Mouse (Mus musculus): ENCODE data around the gene Pltp. TPM values are rescaled to one million over a fixed set of nuclear protein-coding genes. Genes with fewer than 3 reads are reported as not detected.

The Pltp gene
- 10 to 100 TPM; 66.9 to 70.7 TPM for total RNA-seq (2021)

DNA sequence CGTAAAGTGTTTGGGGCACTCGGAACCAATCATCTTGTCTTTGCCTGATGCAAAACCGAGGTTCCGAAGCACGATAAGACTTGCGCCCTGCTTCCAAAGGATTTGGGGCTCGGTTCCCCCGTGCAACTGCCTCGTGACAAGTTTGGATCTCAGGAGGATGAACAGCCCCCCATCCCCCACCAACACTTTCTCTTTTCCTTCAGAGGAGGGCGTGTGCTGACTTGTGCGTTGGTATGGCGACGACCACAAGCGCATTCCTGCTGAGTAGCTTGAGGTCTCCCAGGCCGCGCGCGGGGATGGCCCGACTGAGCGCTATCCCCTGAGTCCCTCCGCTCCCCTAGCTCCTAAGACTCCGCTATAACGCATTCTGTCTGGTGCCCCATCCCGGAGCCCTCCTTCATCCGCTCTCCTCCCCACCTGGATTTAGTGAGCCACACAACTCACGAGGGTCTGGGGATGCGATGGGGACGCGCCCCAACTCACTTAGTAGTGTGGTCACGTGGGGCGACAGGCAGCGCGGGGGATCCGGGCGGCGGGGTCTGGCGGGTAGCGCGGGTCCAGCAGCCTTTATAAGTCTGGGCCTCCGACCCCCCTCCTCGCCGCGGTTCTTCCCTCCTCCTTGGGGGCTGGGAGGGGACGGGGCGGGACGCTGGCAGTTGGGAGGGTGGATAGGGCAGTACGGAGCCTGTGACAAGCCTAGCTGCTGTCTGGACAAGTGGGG lies at the start of gene Pltp:
TSS of gene Pltp (minus strand) at position 611 of the 721 bp plus-strand sequence.
- no peak for DNase-seq

DNA sequence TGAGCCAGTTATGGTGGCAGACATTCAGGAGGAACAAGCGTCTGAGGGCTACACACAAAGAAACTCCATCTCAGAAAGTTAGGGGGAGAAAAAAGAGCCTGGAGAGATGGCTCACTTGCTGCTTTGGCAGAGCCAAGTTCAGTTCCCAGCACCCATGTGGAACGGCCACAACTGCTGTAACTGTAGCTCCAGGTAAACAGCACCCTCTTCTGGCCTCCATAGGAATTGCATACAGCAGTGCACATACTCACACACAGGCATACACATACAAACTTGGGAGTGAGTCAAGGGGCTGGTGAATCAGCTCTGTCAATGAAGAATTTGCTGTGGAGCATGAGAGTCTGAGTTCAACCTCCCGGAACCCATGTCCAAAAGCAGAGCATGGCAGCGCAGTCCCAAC lies 48.6 kb upstream of the Pltp start:
- DNase-seq: no peak

DNA sequence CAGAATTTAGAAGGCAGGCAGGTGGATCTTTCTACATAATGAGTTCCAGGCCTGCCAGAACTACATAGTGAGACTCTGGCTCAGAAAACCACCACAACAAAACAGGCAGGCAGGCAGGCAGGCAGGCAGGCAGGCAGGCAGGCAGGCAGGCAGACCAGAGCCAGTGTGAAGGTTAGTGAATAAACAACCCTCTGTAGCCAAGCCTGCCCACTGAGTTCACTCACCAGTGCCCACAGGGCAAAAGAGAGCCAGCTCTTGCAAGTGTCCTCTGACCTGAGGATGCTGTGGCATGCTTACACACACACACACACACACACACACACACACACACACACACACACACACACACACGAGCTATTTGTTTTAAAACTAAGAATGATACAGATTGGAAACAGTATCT lies 46.0 kb upstream of the Pltp start:
- no peak for DNase-seq

DNA sequence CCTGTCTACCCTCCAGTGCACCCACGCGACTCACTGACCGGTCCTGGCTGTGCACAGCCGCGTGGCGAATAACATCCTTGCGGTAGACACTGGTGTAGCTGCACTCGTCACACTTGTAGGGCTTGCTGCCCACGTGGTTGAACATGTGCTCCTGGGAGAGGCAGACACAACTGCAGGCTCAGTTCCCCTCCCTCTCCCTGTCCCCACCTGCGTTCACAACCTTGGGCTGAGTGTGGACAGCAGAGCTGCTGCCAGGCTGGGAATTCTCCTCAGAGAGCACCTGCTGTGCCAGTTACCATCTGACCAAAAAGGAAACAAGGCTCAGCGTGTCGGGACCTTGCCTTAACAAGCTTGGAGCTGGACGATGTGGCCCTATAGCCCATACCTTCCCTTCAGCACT lies 43.9 kb upstream of the Pltp start:
- no peak for DNase-seq

DNA sequence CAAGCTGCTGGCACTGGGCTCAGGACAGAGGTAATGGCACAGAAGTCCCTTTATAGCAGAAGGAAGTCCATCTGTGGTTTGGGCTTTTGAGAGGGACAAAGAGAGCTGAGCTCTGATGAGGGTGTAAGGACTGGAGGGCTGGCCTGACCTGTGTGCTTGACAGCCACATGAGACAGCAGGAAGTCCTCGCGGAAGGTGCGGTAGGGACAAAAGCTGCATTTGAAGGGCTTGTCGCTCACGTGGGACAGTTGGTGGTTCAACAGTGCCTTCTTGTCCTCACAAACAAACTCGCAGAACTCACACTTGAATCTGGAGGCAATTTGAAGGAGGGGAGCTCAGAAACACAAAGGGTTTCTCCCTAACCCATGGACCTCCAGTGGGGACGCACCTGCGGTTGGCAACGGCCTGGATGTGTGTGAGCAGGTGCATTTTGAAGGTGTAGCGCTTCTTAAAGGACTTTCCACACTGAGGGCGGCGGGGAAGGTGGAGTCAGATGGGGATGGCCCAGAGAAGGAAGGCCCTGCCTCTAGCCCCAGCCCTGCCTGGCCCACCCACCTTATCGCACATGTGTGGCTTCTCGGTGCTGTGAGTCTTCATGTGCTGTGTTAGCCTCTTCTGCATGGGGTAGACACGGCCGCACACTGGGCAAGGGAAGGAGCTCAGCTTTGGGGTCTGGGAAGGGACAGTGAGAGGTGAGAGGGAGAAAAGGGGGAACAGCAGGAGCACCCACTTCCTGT lies 42.4 kb upstream of the Pltp start:
- DNase-seq: no peak

DNA sequence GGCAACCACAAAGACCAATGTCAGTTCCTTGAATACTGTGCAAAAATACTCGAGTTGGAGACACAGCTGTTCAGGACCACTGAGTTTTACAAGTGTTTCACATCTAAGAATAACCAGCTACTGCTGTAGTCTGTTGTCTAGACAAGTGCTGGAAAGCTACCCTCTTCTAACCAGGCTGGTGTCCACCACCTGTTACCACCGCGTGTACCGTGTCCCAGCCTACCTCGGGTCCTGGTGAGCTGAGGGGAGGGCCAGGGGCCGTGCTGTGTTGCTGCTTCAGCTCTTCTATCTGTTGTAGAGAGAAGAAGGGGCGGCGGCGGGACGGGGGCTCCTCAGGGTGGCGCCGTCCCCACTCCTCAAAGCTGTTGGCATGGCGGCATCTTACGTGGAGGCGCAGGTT lies 41.5 kb upstream of the Pltp start:
- DNase-seq: no peak

DNA sequence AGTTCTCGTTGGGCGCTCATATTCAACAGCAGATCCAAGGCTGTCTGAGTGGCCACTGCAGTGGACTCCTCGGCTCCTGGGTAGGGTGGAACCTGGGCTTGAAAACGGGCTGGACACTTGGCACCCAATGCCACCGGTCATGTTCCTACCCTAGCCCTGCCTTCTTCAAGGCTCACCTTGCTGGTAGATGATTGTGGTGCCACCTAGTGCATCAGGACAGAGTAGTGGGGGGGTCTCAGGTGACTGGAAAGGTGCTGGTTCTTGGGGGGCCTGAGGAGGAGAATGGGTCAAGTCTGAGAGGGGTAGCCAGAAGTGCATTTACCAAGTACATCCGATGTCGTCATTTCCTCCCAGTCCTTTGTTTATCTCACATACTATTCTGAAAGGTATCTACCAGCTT lies 40.5 kb upstream of the Pltp start:
- no peak for DNase-seq

DNA sequence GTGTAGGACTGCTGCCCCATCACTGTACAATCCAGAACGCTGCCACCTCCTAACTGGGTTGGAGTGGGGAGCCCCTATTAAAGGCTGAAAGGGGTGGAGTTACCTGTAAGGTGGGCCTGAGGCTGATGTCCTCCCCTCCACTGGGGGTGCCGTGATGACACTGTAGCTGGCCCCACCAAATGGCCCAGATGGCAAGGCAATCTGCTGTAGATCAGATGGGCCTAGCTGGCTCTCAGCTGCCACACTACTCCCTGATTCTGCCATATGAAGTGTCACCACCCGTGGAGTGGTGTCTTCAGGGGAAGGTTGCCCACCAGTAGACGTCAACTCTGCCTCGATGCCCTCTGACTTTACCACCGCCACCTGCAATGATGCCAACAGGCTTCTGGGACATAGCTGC lies 38.4 kb upstream of the Pltp start:
- DNase-seq: no peak

DNA sequence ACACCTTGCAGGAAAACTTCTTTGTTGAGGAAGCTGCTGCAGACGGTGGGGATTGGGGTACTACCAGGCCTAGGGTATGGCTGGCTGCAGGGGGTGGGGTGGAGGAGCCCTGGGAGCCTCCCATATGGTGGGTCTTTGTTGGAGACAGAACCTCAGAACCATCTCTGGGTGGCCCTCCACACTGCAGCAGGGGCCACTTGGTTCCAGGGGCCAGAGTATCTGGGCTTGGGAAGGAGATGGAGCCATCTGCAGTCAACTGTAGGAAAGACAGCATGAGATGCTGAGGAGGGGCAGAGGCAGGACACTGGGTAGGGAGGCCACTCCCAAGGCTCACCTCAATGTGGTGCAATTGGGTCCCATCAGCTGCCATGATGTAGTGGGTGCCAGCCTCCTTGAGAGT lies 37.1 kb upstream of the Pltp start:
- DNase-seq: no peak

DNA sequence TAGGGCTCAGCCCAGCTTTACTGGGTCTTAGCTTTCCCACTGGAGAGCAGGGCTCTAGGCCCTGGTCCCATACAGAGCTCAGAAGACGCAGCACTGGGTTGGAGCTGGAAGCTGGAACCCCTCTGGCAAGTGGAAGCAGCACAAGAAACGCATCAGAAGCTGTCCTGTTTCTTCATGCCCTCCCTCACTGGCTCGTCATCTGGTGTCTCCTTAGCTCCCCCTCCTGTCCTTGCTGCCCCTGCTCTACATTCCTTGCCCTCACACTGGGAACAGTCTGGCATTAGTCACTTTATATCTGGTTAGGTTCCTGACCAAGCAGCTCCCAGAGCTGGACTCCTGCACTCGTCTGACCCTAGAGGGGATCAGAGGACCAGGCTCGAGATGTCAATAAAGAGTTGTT lies 36.5 kb upstream of the Pltp start:
- no peak for DNase-seq

DNA sequence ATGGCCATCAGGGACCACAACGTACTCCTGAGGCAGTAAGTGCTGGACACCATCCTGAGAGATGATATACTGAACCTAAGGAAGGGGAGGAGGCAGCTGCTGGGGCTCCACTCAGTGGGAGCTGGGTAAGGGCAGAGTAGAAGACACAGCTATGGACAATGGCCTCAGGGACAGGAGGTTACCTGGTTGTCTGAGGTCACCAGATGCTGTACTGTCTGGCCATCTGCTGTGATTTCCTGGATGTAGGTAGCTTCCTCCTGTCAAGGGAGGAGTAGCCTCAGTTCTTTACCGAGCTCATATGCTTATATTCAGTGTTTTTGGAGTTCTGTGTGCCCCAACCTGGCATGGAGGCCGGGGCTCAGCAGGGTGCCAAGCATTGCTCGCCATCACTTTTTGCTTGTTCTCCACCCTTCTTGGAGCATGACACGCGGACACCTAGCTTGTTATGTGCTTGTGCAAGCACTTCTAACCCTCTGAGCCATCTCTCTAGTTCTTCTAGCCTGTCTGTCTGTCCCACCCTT lies 35.2 kb upstream of the Pltp start:
- DNase-seq: no peak

DNA sequence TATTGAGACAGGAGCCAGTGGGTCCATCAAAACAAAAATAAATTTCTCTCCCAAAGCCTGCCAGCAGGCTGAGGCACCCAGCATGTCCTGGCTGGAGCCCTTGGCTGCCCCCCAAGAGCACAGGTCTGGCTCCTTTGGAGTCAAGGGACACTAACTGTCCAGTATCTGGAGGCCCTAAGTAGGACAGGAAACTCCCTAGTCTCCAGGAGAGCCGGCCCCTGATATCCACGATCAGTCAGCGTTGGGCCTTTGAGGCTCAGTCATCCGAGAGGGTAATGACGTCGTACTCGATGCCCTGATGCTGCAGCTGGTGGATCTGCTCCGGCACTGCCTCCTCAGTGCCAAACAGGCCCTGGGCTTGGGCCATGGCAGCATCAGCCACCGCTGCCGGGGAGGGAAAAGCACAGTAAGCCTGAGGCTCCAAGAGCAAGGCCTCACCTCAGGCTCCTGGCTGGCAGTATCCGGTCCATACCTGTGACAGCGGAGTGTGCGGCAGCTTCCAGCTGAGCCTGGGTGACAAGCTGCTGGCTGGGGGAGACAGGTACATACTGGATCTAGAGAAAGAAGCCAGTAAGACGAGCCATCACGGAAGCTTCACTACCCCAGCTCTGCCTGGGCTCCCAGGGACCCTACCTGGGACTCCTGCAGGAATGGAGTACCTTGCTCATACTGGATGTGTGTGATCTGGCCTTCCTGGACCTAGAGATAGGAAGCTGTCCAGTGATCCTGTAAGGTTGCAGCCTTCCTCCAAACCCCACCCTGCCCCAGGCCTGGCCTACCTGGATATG lies 34.6 kb upstream of the Pltp start:
- DNase-seq: no peak

DNA sequence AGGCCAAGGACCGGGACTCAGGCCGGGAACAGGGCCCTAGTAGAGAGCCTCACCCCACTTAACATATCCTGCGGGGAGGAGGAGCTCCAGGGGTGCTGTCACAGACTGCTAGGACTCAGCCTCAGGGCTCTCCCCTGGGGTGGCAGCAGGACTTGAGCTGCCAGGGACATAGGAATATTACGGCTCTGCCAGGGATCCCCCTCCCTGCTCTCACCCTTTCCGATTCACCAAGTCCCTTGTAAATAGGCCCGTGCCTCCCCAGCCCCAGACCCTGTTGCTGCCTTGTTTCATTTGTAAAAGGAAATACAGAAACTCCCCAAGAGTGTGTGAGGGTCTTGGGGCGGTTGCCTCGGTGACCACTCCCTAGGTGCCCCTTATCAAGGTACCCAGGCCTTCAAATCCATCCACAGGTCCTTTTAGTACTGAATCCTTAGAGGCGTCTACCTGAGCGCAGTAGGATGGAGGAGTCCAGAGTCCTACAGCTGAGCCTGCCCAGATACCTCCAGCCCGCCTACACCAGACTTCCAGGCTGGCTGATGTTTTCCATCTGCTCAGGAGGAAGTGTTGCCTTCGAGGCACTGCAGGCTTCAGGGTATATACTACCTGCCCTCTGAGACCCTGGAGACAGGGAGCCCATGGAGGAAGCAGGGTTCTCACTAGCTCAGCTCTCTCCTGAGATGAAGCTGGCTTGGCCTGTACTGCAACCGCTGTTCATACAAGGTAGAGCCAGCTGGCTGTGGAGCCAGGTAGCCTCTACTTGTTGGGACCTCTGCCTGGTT lies 33.7 kb upstream of the Pltp start:
- DNase-seq: no peak

DNA sequence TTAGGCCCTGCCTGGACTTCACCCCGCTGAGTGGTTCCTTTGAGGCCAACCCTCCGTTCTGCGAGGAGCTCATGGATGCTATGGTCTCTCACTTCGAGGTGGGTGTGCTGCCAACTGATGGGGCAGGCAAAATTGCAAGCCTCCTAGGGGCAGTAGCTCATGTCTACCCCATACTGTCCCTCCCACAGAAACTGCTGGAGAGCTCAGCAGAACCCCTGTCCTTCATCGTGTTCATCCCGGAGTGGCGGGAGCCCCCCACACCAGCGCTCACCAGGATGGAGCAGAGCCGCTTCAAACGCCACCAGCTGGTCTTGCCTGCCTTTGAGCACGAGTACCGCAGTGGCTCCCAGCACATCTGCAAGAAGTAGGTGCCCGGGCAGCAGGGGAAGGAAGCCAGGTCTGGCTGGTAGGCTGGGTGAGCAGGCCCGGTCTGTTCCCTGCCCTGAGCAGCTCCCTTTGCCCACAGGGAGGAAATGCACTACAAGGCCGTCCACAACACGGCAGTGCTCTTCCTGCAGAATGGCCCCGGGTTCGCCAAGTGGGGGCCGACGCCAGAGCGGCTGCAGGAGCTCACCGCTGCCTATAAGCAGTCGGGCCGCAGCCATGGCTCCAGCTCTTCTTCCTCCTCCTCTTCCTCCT lies 33.0 kb upstream of the Pltp start:
- DNase-seq: no peak

DNA sequence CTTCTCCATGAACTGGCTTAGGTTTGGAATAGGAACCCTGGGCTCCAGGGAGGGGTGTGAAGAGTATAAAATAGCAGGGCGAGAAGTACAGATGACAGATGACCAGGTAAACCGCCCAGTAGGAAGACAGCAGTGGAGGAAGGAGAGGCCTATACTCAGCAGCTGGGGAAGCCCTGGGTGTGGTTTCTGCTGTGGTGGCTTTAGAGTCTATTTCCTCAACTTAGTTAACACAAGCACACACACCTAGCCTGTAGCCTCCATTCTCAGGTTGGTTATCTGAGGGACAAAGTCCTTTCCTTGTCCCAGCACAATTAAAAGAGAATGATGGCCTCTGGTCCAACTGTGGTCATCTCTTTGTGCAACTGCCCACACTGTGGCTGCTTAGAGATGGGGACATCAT lies 32.4 kb upstream of the Pltp start:
- no peak for DNase-seq

DNA sequence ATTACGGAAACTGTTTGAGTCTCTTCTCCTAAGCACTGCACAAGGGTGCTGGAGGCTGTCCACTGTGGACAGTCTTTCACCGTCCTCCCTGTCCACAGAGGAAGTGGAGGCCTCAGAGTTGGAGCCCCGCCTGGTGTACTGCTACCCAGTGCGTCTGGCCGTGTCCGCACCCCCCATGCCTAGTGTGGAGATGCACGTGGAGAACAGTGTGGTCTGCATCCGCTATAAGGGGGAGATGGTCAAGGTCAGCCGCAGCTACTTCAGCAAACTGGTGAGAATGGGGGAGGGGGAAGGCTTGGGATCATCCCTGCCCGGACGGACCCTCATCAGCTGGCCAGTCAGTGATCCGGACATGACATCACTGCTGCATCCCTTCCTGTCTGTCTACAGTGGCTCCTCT lies 31.5 kb upstream of the Pltp start:
- no peak for DNase-seq

DNA sequence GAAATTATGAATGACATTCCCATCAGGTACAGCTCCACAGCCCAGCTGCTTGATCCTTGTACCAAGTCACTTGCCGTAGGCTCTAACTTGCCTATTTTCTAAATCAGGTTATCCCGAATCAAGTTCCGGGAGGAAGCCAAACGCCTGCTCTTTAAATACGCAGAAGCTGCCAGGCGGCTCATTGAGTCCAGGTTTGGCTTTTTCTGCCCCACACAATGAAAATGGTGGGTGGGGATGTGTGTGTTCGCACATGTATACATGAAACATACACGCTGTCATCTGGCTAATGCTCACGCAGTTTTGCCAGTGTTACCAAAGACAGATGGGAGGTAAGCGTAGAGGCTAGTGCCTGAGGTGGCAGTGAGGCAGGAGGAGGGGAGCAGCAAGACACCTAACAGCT lies 29.1 kb upstream of the Pltp start:
- no peak for DNase-seq

DNA sequence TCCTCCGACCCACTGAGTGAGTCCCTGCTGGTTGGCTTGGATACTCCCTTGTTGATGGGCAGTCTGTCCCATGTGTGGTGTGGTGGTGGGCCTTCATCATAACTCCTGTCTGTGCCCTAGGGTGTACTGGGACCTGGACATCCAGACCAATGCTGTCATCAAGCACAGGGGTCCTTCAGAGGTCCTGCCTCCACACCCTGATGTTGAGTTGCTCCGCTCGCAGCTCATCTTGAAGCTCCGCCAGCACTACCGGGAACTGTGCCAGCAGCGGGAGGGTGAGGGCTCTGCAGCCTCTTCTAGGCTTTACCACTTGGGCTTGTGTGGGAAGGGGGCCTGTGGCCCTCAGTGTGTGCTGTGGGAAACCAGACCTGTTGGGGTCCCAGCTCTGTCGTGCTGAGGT lies 28.3 kb upstream of the Pltp start:
- DNase-seq: peak; percentile 85

DNA sequence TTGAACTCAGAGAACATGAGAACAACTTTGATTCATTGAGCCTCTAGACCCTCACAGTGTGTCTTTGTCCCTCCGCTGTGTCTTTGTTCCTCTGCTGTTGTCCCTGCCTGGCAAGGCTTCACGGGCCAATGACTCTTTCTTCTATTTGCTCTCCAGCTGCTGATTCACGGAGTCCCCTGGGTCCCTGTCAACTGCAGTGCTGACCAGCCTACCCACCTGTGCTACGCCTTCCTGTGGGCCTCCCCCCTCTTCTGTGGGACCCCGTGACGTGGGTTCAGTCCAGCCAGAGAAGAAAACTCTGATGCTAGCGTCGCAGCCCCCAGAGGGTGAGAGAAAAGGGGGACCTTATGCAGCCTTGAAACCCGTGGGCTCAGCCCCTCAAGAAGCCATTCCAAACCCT lies 25.1 kb upstream of the Pltp start:
- DNase-seq: no peak

DNA sequence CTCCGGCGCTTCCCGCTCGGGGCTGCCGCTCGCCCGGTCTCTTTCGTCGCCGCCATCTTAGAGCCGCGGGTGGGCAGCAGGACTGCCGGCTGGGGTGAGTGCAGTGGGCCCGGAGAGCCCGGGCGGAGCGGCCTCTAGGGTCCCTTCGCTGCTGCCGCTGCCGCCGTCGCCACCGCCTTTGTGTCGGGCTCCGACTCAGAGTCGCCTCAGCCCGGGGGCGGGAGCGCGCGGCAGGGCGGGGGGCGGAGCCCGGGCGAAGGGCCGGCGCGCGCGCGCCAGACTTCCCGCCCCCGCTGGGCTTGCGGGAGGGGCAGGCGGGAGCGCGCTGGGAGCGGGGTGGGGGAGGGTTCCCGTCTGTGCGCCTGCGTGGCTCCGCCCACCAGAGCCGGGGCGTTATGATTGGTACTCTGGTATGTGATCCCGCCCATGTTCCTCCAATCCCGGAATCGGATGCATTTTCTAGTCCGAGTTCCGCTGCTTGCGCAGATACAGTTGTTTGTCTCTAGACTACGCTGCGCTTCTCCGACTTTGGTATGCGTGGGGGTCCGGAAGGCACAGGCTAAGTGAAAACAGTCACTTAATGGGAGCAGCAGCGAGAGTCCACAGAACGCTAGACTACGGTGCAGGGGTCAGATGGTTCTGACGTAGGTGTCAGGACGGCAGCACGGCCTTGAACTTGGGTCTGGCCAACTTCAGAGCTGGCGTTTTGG lies 22.2 kb upstream of the Pltp start:
- peak; percentile 93 for DNase-seq

DNA sequence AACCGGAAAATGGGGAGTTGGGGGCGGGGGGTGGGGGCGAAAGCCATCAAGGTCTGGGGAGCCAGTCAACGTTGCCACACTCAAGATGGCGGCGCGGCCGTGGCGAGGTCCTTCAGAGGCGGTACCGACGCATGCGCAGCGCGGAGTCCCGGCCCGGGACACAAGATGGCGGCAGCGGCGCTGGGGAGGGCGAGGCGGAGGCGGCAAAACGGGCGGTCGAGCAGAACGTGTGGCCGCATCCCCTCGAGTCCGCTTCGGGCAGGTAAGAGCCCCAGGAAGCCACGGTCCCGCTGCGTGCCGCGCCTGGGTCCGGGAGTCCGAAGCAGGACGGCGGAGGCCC lies 21.7 kb upstream of the Pltp start, which contains the start of gene Pcif1:
TSS of gene Pcif1 (plus strand) at position 77 of the 340 bp plus-strand sequence.
- DNase-seq: peak; percentile 88 to 90
